Mouse (Mus musculus): Measurements from ENCODE around the gene Fancg.
A peak's percentile ranks its signal among the peaks of the same experiment; 100 is the strongest.
"Not testable (repeated sequence)": the region's sequence is repeated elsewhere in the genome, so short reads cannot be mapped to it uniquely, and the experiment has no call there.

The Fancg gene

DNA sequence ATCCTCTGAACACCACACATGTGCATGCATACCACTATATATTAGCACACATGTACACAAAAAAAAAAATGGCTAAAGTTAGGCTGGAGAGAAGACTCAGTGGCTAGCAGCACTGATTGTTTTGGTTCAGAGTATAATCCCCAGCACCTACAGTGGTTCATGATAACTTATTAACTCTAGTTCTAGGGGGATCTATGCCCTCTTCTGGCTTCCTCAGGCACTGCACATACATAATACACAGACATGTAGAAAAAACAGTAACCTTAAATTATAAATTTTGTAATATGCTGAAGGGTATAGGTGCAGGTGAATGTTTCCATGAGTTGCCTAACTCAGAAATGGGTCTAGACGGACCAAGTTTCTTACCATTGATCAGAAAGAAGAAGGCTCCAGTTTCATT, 22.0 kb downstream of the Fancg start:
- peaks cover 25% of the 10 kb centered on the region for H3K36me3 ChIP-seq (ENCODE audit: control insufficient read depth, insufficient read depth, low read length, poor library complexity, severe bottlenecking)
- H3K27me3 ChIP-seq (ENCODE audit: control insufficient read depth, insufficient read depth, low read length, poor library complexity, severe bottlenecking), result no peaks in the 10 kb centered on the region
- peak; percentile 34 for DNase-seq (ENCODE audit: low read depth, low spot score)

DNA sequence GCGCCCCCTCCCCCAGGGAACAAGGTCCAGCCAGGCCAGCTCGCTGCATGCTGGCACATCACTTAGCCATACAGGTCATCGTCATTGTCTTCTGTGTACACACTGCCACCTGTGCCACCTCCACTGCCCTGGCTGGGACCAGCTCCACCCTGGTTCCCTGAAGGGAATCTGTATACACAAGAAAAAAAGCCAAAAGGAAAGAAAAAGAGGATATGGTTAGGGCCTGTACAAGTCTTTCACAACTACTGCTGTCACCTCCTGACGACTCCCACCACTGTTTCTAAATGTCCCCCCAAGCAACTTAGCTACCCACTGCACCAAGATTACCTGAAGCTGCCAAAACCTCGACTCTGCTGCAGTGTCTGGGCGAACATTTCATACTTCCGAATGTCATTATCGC, 29.8 kb downstream of the Fancg start:
- not testable (repeated sequence) for DNase-seq (ENCODE audit: low read depth, low spot score); H3K27me3 ChIP-seq (ENCODE audit: control insufficient read depth, insufficient read depth, low read length, poor library complexity, severe bottlenecking)
- H3K36me3 ChIP-seq (ENCODE audit: control insufficient read depth, insufficient read depth, low read length, poor library complexity, severe bottlenecking), result peaks cover 20% of the 10 kb centered on the region

- DNase-seq (ENCODE audit: low read depth, low spot score), result peak; percentile 47
- peaks cover 12% of the 10 kb centered on the region; the same call in 1 of the 2 replicates for H3K36me3 ChIP-seq (ENCODE audit: control insufficient read depth, insufficient read depth, low read length, poor library complexity, severe bottlenecking)
- no peaks in the 10 kb centered on the region for H3K27me3 ChIP-seq (ENCODE audit: control insufficient read depth, insufficient read depth, low read length, poor library complexity, severe bottlenecking)
Observed at GRCm38 (mm10) chr4:42978062-42978461, 32.2 kb downstream of the Fancg start.

DNA sequence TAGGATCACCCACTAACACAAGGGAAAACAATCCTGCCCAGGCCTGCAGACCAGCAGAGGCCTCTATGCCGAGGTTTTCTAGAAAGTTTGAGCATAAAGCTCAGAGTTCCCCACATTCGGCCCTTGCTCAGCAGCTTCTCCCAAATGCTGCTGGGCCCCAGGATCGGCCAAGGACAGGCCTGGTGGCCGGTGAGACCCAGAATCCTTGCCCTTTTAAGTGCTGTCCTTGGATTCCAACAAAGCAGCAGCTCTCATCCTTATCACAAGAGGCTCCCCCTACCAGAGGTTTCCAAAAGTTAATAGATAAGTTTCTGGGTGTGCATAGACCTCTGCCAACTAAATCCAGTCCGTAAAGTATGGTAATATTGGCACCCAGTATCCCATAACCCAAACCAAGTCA, 36.4 kb downstream of the Fancg start:
- H3K36me3 ChIP-seq (ENCODE audit: control insufficient read depth, insufficient read depth, low read length, poor library complexity, severe bottlenecking), result peaks cover under 1% of the 10 kb centered on the region; the same call in 1 of the 2 replicates
- DNase-seq (ENCODE audit: low read depth, low spot score), result no peak
- H3K27me3 ChIP-seq (ENCODE audit: control insufficient read depth, insufficient read depth, low read length, poor library complexity, severe bottlenecking), result no peaks in the 10 kb centered on the region

- Histone ChIP-seq H3K36me3 (ENCODE audit: control insufficient read depth, insufficient read depth, low read length, poor library complexity, severe bottlenecking) (no peaks in the 10 kb centered on the region), H3K27me3 (ENCODE audit: control insufficient read depth, insufficient read depth, low read length, poor library complexity, severe bottlenecking) (no peaks in the 10 kb centered on the region)
- no peak for DNase-seq (ENCODE audit: low read depth, low spot score)
Observed at GRCm38 (mm10) chr4:42972952-42973351, 37.4 kb downstream of the Fancg start.

DNA sequence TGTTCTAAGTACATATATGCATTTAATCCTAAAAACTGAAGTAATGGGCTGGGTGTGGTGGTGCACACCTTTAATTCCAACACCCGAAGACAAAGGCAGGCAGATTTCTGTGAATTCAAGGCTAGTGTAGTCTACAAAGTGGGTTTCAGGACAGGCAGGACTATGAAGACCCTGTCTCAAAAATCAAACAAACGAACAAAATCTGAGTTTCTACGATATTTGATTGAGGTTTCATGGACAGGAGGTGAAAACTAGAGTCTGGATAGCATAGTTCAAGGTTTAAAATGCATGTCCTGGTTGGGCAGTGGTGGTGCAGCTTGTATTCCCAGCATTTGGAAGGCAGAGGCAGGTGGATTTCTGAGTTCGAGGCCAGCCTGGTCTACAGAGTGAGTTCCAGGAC, 41.0 kb downstream of the Fancg start, which contains the start of gene 1700022I11Rik:
Gene 1700022I11Rik (plus strand): TSS at position 301 of the 400 bp plus-strand sequence.
- no peak for DNase-seq (ENCODE audit: low read depth, low spot score)
- H3K27me3 ChIP-seq (ENCODE audit: control insufficient read depth, insufficient read depth, low read length, poor library complexity, severe bottlenecking), result no peaks in the 10 kb centered on the region
- H3K36me3 ChIP-seq (ENCODE audit: control insufficient read depth, insufficient read depth, low read length, poor library complexity, severe bottlenecking), result no peaks in the 10 kb centered on the region

GRCm38 (mm10) chr4:42965039-42965719, 45.1 kb downstream of the Fancg start:
- Histone ChIP-seq H3K27me3 (ENCODE audit: control insufficient read depth, insufficient read depth, low read length, poor library complexity, severe bottlenecking) (no peaks in the 10 kb centered on the region), H3K36me3 (ENCODE audit: control insufficient read depth, insufficient read depth, low read length, poor library complexity, severe bottlenecking) (no peaks in the 10 kb centered on the region)
- peak; percentile 89 for DNase-seq (ENCODE audit: low read depth, low spot score)

GRCm38 (mm10) chr4:42963480-42963879, 46.8 kb downstream of the Fancg start:
- Histone ChIP-seq H3K36me3 (ENCODE audit: control insufficient read depth, insufficient read depth, low read length, poor library complexity, severe bottlenecking) (no peaks in the 10 kb centered on the region), H3K27me3 (ENCODE audit: control insufficient read depth, insufficient read depth, low read length, poor library complexity, severe bottlenecking) (no peaks in the 10 kb centered on the region)
- DNase-seq (ENCODE audit: low read depth, low spot score), result peak; percentile 35

DNA sequence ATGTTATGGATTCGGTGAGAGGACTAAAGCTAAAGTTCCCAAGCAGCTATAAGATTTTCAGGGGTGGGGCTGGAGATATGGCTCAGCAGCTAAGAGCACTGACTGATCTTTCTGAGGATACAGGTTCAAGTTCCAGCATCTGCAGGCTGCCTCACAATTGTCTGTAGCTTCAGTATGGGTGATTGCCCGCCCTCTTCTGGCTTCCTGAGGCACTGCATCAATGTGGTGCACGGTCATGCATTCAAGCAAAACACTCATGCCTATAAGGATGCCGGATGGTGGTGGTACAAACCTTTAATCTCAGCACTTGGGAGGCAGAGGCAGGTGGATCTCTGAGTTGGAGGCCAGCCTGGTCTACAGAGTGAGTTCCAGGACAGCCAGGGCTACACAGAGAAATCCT, 48.7 kb downstream of the Fancg start:
- no peaks in the 10 kb centered on the region; the same call in 1 of the 2 replicates for H3K36me3 ChIP-seq (ENCODE audit: control insufficient read depth, insufficient read depth, low read length, poor library complexity, severe bottlenecking)
- no peaks in the 10 kb centered on the region for H3K27me3 ChIP-seq (ENCODE audit: control insufficient read depth, insufficient read depth, low read length, poor library complexity, severe bottlenecking)
- DNase-seq (ENCODE audit: low read depth, low spot score), result peak; percentile 80

GRCm38 (mm10) chr4:42959382-42959781, 50.9 kb downstream of the Fancg start:
- no peak for DNase-seq (ENCODE audit: low read depth, low spot score)
- Histone ChIP-seq H3K27me3 (ENCODE audit: control insufficient read depth, insufficient read depth, low read length, poor library complexity, severe bottlenecking) (no peaks in the 10 kb centered on the region), H3K36me3 (ENCODE audit: control insufficient read depth, insufficient read depth, low read length, poor library complexity, severe bottlenecking) (no peaks in the 10 kb centered on the region; the same call in 1 of the 2 replicates)

DNA sequence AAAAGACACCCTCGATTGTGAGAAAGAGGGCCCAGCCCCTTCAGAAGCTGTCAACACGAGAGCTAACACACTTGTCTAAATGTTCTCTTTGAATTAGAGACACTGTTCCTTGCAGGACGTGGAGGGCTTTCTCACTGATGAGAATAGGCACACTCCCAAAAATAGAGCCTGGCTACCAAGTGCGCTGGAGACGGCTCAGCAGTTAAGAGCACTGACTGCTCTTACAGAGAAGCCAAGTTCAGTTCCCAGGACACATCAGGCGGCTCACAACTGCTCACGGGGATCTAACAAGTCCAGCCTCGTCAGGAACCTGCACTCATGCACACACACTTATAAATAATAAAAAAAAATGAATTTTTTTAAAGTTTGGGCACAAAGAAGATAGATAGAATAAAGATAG, 51.4 kb downstream of the Fancg start:
- DNase-seq (ENCODE audit: low read depth, low spot score), result no peak
- Histone ChIP-seq H3K36me3 (ENCODE audit: control insufficient read depth, insufficient read depth, low read length, poor library complexity, severe bottlenecking) (no peaks in the 10 kb centered on the region; the same call in 1 of the 2 replicates), H3K27me3 (ENCODE audit: control insufficient read depth, insufficient read depth, low read length, poor library complexity, severe bottlenecking) (no peaks in the 10 kb centered on the region)

- no peaks in the 10 kb centered on the region for H3K27me3 ChIP-seq (ENCODE audit: control insufficient read depth, insufficient read depth, low read length, poor library complexity, severe bottlenecking)
- no peaks in the 10 kb centered on the region; the same call in 1 of the 2 replicates for H3K36me3 ChIP-seq (ENCODE audit: control insufficient read depth, insufficient read depth, low read length, poor library complexity, severe bottlenecking)
- no peak for DNase-seq (ENCODE audit: low read depth, low spot score)
Observed at GRCm38 (mm10) chr4:42957979-42958378, 52.3 kb downstream of the Fancg start.

- no peak for DNase-seq (ENCODE audit: low read depth, low spot score)
- Histone ChIP-seq H3K27me3 (ENCODE audit: control insufficient read depth, insufficient read depth, low read length, poor library complexity, severe bottlenecking) (no peaks in the 10 kb centered on the region), H3K36me3 (ENCODE audit: control insufficient read depth, insufficient read depth, low read length, poor library complexity, severe bottlenecking) (no peaks in the 10 kb centered on the region; the same call in 1 of the 2 replicates)
Observed at GRCm38 (mm10) chr4:42957306-42957705, 53.0 kb downstream of the Fancg start.

- no peaks in the 10 kb centered on the region; the same call in 1 of the 2 replicates for H3K36me3 ChIP-seq (ENCODE audit: control insufficient read depth, insufficient read depth, low read length, poor library complexity, severe bottlenecking)
- DNase-seq (ENCODE audit: low read depth, low spot score), result no peak
- H3K27me3 ChIP-seq (ENCODE audit: control insufficient read depth, insufficient read depth, low read length, poor library complexity, severe bottlenecking), result no peaks in the 10 kb centered on the region
Observed at GRCm38 (mm10) chr4:42956581-42956980, 53.7 kb downstream of the Fancg start.

- DNase-seq (ENCODE audit: low read depth, low spot score), result no peak
- no peaks in the 10 kb centered on the region; the same call in 1 of the 2 replicates for H3K36me3 ChIP-seq (ENCODE audit: control insufficient read depth, insufficient read depth, low read length, poor library complexity, severe bottlenecking)
- H3K27me3 ChIP-seq (ENCODE audit: control insufficient read depth, insufficient read depth, low read length, poor library complexity, severe bottlenecking), result no peaks in the 10 kb centered on the region
Observed at GRCm38 (mm10) chr4:42955200-42955599, 55.1 kb downstream of the Fancg start.

DNA sequence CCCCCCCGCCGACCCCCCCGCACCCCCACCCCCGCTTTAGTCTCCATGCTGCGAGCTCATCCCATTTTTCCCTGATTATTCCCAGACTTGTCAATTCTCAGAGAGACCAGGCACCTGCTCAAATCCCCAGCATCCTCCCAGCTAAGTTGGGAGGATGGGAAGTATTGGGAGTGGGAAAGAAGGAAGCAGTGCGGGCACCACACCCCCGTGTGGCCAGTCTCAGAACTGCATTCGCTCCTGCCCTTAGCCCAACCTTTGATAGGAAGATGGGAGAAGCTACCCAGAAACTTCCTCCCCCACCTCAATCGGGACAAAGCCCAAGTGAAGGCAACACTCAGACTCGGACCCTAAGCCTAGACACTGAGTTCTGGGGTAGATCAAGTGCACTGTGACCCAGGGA, 56.0 kb downstream of the Fancg start:
- DNase-seq (ENCODE audit: low read depth, low spot score), result peak; percentile 51

More for the DNA sequence above, 56.0 kb downstream of the Fancg start:
- H3K36me3 ChIP-seq (ENCODE audit: control insufficient read depth, insufficient read depth, low read length, poor library complexity, severe bottlenecking), result no peaks in the 10 kb centered on the region; the same call in 1 of the 2 replicates
- H3K27me3 ChIP-seq (ENCODE audit: control insufficient read depth, insufficient read depth, low read length, poor library complexity, severe bottlenecking), result no peaks in the 10 kb centered on the region

Data from splenic B cell, adult 2 months (primary cell).